Mouse (Mus musculus) spleen, adult 2 months (tissue): Measurements from ENCODE around the gene Asap3.

Source experiments
- CTCF ChIP-seq: fragments of 200-500 bp; IDR thresholded peaks from 2 replicates; pipeline ENCODE4 v1.5.1; 2011; ENCODE audit warnings: mild to moderate bottlenecking, inconsistent platforms; ENCODE audit not compliant: insufficient read depth, insufficient read length, insufficient replicate concordance; ENCODE audit errors: extremely low read depth
- POLR2A ChIP-seq: fragments of 200-500 bp; IDR thresholded peaks from 2 replicates; pipeline ENCODE4 v1.6.1; 2011; ENCODE audit warnings: low read depth, low read length, inconsistent platforms

DNA sequence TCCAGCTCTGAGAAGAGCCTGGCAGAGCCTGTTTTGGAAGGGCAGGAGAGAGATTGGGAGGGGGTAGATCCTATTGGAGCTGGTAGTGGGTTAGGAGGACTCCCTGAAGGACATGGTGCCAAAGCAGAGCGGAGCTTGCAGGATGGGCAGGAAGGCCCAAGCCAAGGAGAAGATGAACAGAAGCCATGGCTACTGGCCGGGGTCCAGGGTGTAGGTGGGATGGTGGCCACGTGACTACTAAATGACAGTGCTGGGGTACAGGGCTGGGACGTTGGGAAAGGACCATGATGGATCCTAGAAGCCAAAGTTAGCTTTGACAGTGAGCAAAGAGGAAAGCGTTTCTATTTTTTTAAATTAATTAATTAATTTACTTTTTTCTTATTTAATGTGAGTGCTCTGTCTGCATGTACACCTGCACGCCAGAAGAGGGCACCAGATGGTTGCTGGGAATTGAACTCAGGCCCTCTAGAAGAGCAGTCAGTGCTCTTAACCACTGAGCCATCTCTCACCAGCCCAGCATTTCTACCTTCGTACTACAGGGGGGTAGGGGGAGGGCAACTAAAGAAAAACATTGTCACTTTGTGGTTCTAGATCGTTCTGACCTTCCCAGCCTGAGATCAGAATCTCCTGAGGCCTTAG, 36.0 kb downstream of the Asap3 start:
- TF ChIP-seq CTCF (no peak), POLR2A (no peak)
